Mouse (Mus musculus): ENCODE measurements around the gene Ankdd1b. TPM values are rescaled to one million over a fixed set of nuclear protein-coding genes. Genes with fewer than 3 reads are reported as not detected.

Gene Ankdd1b
- total RNA-seq, 2 experiments from 2014 or later, result 0.04 to 0.17 TPM

DNA sequence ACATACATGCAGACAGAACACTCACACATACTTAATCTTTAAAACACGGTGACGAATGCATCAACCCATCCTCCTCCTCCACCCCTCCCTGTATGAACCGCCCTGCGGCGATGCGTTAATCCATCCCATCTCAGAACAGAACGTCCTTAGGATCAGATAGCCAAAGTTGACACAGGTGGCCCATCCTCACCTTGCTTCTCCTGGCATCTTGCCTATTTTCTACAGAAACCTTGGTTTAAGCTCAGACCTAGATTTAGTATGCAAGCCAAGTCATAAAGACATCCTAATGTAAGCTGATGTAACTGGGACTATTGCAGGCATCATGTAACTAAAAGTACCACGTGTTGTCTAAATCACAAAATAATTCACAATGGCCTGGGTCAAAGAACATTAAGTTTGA, 54.6 kb downstream of the Ankdd1b start:
- no peak for ATAC-seq (replicated peaks; ENCODE audit: poor library complexity)

DNA sequence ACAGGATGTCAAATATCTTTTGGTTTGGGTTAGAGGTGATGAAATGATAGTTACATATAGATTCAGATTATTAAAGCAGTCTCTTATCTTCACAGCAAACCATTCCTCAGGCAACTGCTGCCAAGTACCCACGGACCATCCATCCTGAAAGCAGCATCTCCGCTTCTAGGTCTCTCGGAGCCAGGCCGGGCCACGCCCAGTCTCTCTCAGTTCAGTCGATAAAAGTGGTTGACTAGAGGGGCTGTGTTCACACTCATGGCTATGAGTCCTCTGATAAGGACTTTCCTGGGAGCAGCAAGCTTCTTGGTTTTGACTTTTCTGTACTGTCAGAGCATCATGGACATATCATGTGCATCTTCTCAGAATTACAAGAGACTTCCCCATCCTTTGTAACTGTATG, 56.6 kb downstream of the Ankdd1b start:
- ATAC-seq (replicated peaks; ENCODE audit: poor library complexity), result no peak

DNA sequence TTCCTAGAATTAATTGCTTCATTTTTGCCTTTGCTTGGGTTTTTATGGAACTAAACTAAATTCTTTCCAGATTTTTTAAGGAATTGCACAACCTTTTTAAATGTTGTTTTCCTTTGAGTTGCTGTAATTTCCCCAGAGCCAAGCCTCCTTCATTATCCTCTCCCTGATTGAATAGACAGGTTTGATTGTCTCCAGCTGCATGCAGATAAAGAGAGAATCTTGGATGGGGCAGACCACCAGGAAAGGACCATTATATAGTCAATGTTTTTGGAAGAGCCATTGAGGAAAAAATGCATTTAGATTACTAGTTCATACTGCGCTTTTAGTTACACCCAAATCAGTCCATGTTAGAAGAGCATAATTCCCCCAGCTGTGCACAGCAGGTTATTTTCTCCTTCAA, 62.2 kb downstream of the Ankdd1b start:
- ATAC-seq (replicated peaks; ENCODE audit: poor library complexity), result no peak

DNA sequence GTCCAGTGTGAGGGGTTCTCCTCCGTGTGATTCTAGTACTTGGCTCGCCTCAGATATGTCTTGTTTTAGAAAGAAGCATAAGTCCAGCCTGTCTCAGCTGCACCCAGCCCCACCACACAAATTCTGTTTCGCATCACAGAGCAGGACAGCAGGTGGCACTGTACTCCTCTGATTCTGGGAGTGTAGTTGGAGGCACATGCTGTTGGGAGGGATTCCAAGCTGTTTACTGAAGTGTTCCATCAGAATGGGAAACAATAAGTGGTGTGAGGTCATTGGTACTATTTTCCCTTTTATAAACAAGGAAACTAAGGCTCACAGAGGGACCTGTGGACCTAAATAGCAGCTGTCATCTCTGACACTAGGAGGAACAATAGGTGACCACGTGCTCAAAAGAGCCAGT, 64.0 kb downstream of the Ankdd1b start:
- ATAC-seq (replicated peaks; ENCODE audit: poor library complexity), result peak; percentile 73

DNA sequence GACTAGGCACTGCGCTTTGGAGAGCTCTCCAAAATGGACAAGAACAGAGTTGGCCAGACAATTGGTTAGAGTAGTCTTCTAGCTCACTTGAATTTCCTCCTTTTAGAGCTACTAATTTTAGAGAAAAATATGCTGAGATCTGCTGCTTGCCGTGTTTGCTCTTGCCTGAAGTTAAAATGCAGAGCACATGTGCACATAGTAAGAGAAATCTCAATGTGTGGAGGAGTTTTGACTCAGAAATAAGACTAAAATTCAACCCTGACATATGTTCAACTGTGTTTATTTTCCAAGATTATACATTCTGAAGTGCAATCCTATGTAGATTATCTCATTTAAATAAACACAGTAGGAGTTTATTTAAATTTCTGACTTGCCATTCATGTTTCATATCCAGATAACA, 65.5 kb downstream of the Ankdd1b start:
- no peak for ATAC-seq (replicated peaks; ENCODE audit: poor library complexity)

DNA sequence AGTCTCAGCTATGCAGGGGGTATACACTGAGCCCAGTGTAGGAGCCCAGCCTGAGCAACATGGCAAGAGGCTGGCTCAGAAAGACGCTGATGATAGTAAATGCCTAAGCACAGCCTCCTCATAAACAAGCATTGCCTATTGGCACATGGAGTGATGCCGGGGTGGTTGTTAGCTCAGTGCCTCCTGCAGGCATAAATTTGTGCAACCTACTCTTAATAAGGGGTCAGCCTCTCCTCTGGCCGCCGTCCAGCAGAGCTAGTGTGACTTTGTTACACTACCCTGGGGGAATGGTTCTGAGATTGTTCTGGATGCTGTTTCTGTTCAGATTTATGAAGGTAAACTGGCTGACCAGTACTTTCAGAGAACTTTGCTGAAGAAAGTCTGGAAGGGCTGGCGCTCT, 69.7 kb downstream of the Ankdd1b start:
- no peak for ATAC-seq (replicated peaks; ENCODE audit: poor library complexity)

DNA sequence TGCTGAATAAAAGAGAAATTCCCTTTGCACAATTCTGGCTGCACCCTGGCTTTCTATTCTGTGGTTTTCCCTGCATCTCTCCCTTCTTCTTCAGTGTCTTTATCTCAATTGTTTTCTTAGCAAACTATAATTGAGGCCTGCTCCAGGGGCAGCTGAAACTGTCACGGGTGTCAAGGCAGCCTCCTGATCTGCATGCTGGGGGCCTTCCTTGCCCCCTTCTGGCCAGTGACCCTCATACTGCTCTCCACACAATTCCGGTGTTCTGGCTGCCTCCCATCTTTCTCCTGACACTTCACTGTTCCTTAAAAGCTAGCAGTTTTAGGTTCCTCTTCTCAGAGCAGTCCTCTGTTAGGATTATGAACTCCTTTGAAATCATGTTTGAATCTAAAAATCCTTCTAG, 81.7 kb downstream of the Ankdd1b start:
- ATAC-seq (replicated peaks; ENCODE audit: poor library complexity), result no peak

DNA sequence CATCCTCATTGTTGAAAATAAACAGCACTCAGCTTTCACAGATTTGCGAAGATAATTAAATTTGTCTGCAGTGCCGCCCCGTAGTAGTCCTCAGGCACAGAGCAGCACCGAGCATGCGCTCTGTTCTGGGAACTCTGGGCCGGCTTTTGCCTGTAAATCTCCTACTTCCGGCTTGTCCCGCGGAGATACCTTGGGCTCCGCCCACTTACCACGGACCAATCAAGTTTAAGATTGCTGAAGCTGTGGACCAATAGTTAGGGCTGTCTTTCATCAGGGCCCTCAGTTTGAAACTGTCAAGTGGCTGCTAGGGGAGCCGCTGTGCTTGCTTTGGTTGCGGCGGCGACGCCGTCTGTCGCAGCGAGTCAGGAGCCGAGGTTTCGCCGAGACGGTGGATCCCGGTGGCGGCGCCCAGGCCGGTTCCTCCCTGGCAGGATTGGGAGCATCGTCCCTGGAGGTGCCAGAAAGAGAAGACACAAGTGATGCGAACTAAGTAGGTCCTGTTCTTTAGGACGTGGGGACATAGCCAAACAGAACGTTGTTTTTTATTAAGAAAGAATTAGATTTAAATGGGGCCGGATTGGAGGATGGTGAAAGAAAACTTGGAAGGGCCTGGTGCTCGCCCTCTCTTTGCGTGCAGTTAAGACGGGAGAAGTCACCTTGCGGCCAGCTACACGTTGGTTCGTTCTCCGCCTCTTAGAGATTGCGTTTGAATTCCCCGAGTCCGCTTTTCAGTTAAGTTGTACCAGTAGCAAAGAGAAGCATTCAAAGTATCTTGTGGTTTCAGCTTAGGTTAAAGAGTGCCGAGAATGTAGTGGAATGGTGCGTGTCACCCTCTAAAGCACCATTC, 82.7 kb downstream of the Ankdd1b start, which contains the start of gene Poc5:
Poc5 (plus strand) TSS at position 253 of the 847 bp plus-strand sequence.
- peak; percentile 99 for ATAC-seq (replicated peaks; ENCODE audit: poor library complexity)

DNA sequence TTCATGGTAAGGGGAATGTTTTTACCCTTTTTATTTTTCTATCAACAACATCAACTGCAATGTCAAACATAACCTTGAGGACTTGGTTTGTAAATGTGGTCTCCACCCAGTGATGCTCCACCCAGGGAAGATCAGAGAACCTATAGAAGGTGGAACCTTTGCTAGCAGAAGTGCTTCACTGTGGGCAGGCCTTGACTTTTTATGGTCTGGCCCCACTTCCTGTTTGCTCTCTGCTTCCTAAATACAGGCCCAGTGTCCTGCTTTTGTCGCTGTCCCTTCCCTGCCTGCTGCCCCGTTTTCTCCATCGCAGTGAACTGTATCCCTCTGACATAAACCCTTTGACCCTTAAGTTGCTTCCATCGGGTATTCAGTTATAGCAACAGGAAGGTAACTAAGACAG, 93.1 kb downstream of the Ankdd1b start:
- ATAC-seq (replicated peaks; ENCODE audit: poor library complexity), result peak; percentile 34; the same call in 1 of the 2 replicates

DNA sequence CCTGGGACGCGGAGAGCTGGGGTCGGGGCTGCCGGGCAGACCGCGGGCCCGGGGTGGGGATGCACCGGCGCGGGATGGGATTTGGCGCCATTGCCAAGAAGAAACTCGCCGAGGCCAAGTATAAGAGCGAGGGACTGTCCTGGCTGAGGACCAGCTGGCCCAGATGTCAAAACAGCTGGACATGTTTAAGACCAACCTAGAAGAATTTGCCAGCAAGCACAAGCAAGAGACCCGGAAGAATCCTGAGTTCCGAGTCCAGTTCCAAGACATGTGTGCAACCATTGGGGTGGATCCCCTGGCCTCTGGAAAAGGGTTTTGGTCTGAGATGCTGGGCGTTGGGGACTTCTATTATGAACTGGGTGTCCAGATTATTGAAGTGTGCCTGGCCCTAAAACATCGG, 94.1 kb downstream of the Ankdd1b start:
- ATAC-seq (replicated peaks; ENCODE audit: poor library complexity), result no peak

DNA sequence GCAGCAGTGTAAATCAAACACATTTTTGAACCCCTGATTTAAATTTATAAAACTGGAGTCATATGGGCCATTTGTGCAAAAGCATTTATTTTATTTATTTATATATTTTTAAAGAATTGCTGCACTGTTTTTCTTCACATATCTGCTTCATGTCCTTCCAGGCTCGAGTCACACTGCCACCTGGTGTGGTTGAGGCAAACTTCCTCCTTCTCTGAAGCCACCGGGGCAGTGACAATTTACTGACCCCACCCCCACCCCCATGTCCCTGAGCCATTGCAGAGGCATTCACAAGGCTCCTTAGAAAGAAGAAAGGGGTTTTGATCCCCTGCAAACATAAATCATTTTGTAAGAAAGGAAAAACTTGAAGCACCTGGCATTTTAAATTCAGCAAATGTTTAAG, 95.5 kb downstream of the Ankdd1b start:
- peak; percentile 80 for ATAC-seq (replicated peaks; ENCODE audit: poor library complexity)

Other genes starting within 250 kb of the Ankdd1b start
- gene Poc5, start 82.9 kb downstream of the Ankdd1b start, total RNA-seq (2015), result 9.7 and 12.7 TPM in 2 replicates
- gene Poc5, start 82.9 kb downstream of the Ankdd1b start, total RNA-seq (2017), result 13.5 and 22.3 TPM in 2 replicates
- gene Gm17622, start 19.5 kb upstream of the Ankdd1b start, total RNA-seq (2015), result not detected in 2 replicates
- gene Gm17622, start 19.5 kb upstream of the Ankdd1b start, total RNA-seq (2017), result not detected in 2 replicates
- gene Polk, start 71.4 kb upstream of the Ankdd1b start, total RNA-seq (2015), result 13.5 and 20.9 TPM in 2 replicates
- gene Polk, start 71.4 kb upstream of the Ankdd1b start, total RNA-seq (2017), result 9.3 and 14.9 TPM in 2 replicates
- 33.9 and 45.3 TPM in 2 replicates for gene Col4a3bp, start 71.4 kb upstream of the Ankdd1b start, total RNA-seq (2015)
- gene Col4a3bp, start 71.4 kb upstream of the Ankdd1b start, total RNA-seq (2017), result 43.3 and 43.9 TPM in 2 replicates
- gene Hmgcr, start 199.7 kb upstream of the Ankdd1b start, total RNA-seq (2015), result 32.8 and 36.9 TPM in 2 replicates
- gene Hmgcr, start 199.7 kb upstream of the Ankdd1b start, total RNA-seq (2017), result 45.5 and 48.1 TPM in 2 replicates

All from megakaryocyte progenitor cell, adult 5-6 weeks (primary cell).